Mouse (Mus musculus): ENCODE data around the gene Kri1. TPM values are rescaled to one million over a fixed set of nuclear protein-coding genes. Genes with fewer than 3 reads are reported as not detected.
"Not testable (repeated sequence)": the region's sequence is repeated elsewhere in the genome, so short reads cannot be mapped to it uniquely, and the experiment has no call there.

Gene Kri1
- total and polyA plus RNA-seq, 2 experiments from 2014 or later = 11.9 to 27.6 TPM

GRCm38 (mm10) chr9:21266889-21267288 is 20.9 kb downstream of the Kri1 start:
- H3K9me3 ChIP-seq (ENCODE audit: low read length) = no peaks in the 10 kb centered on the region
- H3K36me3 ChIP-seq (ENCODE audit: insufficient read depth) = peaks cover 38% of the 10 kb centered on the region
- 95% methylated on average over 5 of the region's 5 CpGs for WGBS
- H3K27ac ChIP-seq (ENCODE audit: low read depth, low read length) = no peak overlapping the region
- no peaks in the 10 kb centered on the region for H3K27me3 ChIP-seq (ENCODE audit: insufficient read depth, low read length)
- no peak overlapping the region for H3K4me3 ChIP-seq (ENCODE audit: low read depth, low read length)
- H3K4me2 ChIP-seq (ENCODE audit: low read depth) = no peak overlapping the region
- ATAC-seq (no peak), DNase-seq (no peak)
- H3K4me1 ChIP-seq (ENCODE audit: insufficient read depth) = peaks cover 11% of the 10 kb centered on the region; the same call in 1 of the 2 replicates
- no peak for TF ChIP-seq CTCF (IDR thresholded peaks at IDR 0.05; ENCODE audit: low read depth)
- no peak overlapping the region for H3K9ac ChIP-seq

DNA sequence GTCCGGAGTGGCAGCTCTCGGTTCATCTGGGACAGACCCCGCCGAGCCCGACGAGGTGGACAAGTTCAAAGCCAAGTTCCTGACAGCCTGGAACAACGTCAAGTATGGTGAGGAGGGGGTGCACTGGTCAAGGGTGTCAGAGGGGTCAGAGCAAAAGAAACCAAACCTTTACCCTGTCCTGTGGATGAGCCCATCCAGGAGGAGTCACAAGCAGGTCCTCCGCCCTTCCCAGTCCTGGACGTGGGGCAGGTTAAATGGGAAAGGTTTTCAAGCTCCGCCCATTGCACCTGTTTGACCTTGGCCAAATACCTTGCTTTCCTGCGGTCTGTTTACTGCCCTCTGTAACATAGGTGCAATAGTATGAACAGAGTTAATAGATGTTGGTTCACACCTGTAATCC is 22.2 kb downstream of the Kri1 start:
- Histone ChIP-seq H3K36me3 (ENCODE audit: insufficient read depth) (peaks cover 25% of the 10 kb centered on the region), H3K9me3 (ENCODE audit: low read length) (no peaks in the 10 kb centered on the region), H3K4me2 (ENCODE audit: low read depth) (peak overlapping the region; percentile 86), H3K4me1 (ENCODE audit: insufficient read depth) (peaks cover 11% of the 10 kb centered on the region; the same call in 1 of the 2 replicates), H3K27me3 (ENCODE audit: insufficient read depth, low read length) (no peaks in the 10 kb centered on the region), H3K4me3 (ENCODE audit: low read depth, low read length) (peak overlapping the region; percentile 93), H3K27ac (ENCODE audit: low read depth, low read length) (peak overlapping the region; percentile 79), H3K9ac (peak overlapping the region; percentile 90)
- no peak for TF ChIP-seq CTCF (IDR thresholded peaks at IDR 0.05; ENCODE audit: low read depth)
- DNase-seq (no peak), ATAC-seq (no peak)
- 6% methylated on average over 11 of the region's 11 CpGs for WGBS

GRCm38 (mm10) chr9:21265000-21265561 is 22.7 kb downstream of the Kri1 start, which contains the start of gene Atg4d:
Atg4d (plus strand) TSS chr9:21265293.
- peak; percentile 99 for ATAC-seq
- DNase-seq = peak; percentile 98
- peak within 1 kb of the TSS; percentile 79 for H3K27ac ChIP-seq (ENCODE audit: low read depth, low read length)
- no peaks in the 10 kb centered on the region for H3K27me3 ChIP-seq (ENCODE audit: insufficient read depth, low read length)
- H3K36me3 ChIP-seq (ENCODE audit: insufficient read depth) = peaks cover 20% of the 10 kb centered on the region
- peak within 1 kb of the TSS; percentile 86 for H3K4me2 ChIP-seq (ENCODE audit: low read depth)
- peak within 1 kb of the TSS; percentile 90 for H3K9ac ChIP-seq
- H3K4me1 ChIP-seq (ENCODE audit: insufficient read depth) = peaks cover 11% of the 10 kb centered on the region; the same call in 1 of the 2 replicates
- H3K9me3 ChIP-seq (ENCODE audit: low read length) = no peaks in the 10 kb centered on the region
- TF ChIP-seq CTCF (IDR thresholded peaks at IDR 0.05; ENCODE audit: low read depth) = no peak
- peak within 1 kb of the TSS; percentile 93 for H3K4me3 ChIP-seq (ENCODE audit: low read depth, low read length)
- 3% methylated on average over 46 of the region's 49 CpGs for WGBS

DNA sequence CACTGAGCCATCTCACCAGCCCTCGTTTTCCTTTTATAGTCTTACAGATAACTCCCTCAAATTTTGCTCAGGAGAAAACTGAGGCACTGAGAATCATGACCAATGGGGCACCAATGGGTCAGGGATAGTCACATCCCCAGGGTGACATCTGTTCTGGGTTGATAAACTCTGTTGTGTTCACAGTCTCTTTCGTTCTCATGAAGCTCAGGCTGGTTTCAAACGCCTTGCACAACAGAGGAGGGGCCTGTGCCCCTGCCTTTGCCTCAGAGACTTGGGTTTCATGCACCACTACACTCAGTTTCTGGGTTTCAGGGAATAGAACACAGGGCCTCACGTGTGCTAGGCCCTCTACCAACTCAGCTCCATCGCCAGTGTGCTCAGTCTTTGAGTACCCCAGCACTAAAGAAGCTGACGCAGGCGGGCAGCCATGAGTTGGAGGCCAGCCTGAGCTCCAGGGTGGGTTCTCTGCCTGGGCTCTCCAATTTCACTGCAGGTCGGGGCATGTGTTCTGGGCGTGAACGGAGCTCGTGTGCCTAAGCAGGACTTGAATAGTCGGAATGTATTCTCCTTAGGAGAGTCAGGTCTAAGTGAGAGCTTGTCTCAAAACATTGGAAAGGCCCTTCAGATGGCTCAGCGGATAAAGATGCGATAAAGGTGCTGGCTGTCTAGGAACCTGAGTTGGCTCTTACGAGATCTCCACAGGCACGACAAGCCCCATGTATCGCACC is 23.3 kb downstream of the Kri1 start:
- H3K4me1 ChIP-seq (ENCODE audit: insufficient read depth) = peaks cover 11% of the 10 kb centered on the region; the same call in 1 of the 2 replicates
- H3K27me3 ChIP-seq (ENCODE audit: insufficient read depth, low read length) = no peaks in the 10 kb centered on the region
- no peak for DNase-seq
- peak overlapping the region; percentile 93 for H3K4me3 ChIP-seq (ENCODE audit: low read depth, low read length)
- H3K9ac ChIP-seq = peak overlapping the region; percentile 90
- H3K27ac ChIP-seq (ENCODE audit: low read depth, low read length) = peak overlapping the region; percentile 66
- H3K4me2 ChIP-seq (ENCODE audit: low read depth) = peak overlapping the region; percentile 86
- peaks cover 15% of the 10 kb centered on the region for H3K36me3 ChIP-seq (ENCODE audit: insufficient read depth)
- TF ChIP-seq CTCF (IDR thresholded peaks at IDR 0.05; ENCODE audit: low read depth) = no peak
- peak; percentile 17; the same call in 1 of the 2 replicates for ATAC-seq
- 18% methylated on average over 17 of the region's 17 CpGs for WGBS
- H3K9me3 ChIP-seq (ENCODE audit: low read length) = no peaks in the 10 kb centered on the region

GRCm38 (mm10) chr9:21261831-21262230 is 25.9 kb downstream of the Kri1 start:
- TF ChIP-seq CTCF (IDR thresholded peaks at IDR 0.05; ENCODE audit: low read depth) = no peak
- Histone ChIP-seq H3K36me3 (ENCODE audit: insufficient read depth) (no peaks in the 10 kb centered on the region), H3K27ac (ENCODE audit: low read depth, low read length) (no peak overlapping the region), H3K4me1 (ENCODE audit: insufficient read depth) (peaks cover 11% of the 10 kb centered on the region; the same call in 1 of the 2 replicates), H3K9ac (no peak overlapping the region), H3K4me3 (ENCODE audit: low read depth, low read length) (no peak overlapping the region), H3K9me3 (ENCODE audit: low read length) (no peaks in the 10 kb centered on the region), H3K4me2 (ENCODE audit: low read depth) (no peak overlapping the region), H3K27me3 (ENCODE audit: insufficient read depth, low read length) (no peaks in the 10 kb centered on the region)
- DNase-seq (no peak), ATAC-seq (no peak)
- 67% methylated on average over 2 of the region's 2 CpGs for WGBS

GRCm38 (mm10) chr9:21260491-21261040 is 27.2 kb downstream of the Kri1 start:
- DNase-seq (no peak), ATAC-seq (no peak)
- Histone ChIP-seq H3K9ac (no peak overlapping the region), H3K27me3 (ENCODE audit: insufficient read depth, low read length) (no peaks in the 10 kb centered on the region), H3K36me3 (ENCODE audit: insufficient read depth) (no peaks in the 10 kb centered on the region), H3K4me1 (ENCODE audit: insufficient read depth) (peaks cover under 1% of the 10 kb centered on the region; the same call in 1 of the 2 replicates), H3K27ac (ENCODE audit: low read depth, low read length) (no peak overlapping the region), H3K4me2 (ENCODE audit: low read depth) (no peak overlapping the region), H3K4me3 (ENCODE audit: low read depth, low read length) (no peak overlapping the region), H3K9me3 (ENCODE audit: low read length) (no peaks in the 10 kb centered on the region)
- no peak for TF ChIP-seq CTCF (IDR thresholded peaks at IDR 0.05; ENCODE audit: low read depth)
- WGBS = 73% methylated on average over 6 of the region's 6 CpGs

DNA sequence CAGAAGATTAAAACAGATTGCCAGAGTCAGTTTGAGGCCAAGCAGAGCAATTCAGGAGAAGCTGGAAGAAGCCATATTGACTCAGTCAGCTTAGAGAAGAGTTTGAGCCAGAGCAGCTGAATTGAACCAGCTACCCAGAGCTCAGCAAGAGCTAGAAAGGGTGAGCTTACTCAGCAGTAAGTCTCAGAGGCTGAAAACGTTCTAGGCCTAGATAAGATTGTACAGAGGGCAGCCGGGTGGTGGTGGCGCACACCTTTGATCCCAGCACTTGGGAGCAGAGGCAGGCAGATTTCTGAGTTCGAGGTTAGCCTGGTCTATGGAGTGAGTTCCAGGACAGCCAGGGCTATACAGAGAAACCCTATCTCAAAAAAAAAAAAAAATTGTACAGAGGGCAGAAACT is 31.4 kb downstream of the Kri1 start:
- not testable (repeated sequence) for DNase-seq; H3K27me3 ChIP-seq (ENCODE audit: insufficient read depth, low read length); H3K36me3 ChIP-seq (ENCODE audit: insufficient read depth); ATAC-seq; H3K9ac ChIP-seq; H3K4me2 ChIP-seq (ENCODE audit: low read depth); H3K4me3 ChIP-seq (ENCODE audit: low read depth, low read length); H3K9me3 ChIP-seq (ENCODE audit: low read length); H3K4me1 ChIP-seq (ENCODE audit: insufficient read depth); H3K27ac ChIP-seq (ENCODE audit: low read depth, low read length)
- 85% methylated on average over 4 of the region's 4 CpGs for WGBS

All from forebrain, postnatal 0 days (tissue).